Mouse (Mus musculus) heart, adult 2 months (tissue): ENCODE measurements at regions not wholly inside any gene's neighbourhood (a gene's known extent, or its start where the extent isn't known, plus 50 kb on each side); places are given as distances from the start of the nearest gene placed in this dataset.

ENCODE experiments used
- CTCF ChIP-seq: fragments of 200-600 bp; IDR thresholded peaks from 2 replicates; pipeline ENCODE4 v1.8.1; 2022; ENCODE audit warnings: antibody characterized with exemption, mild to moderate bottlenecking, moderate library complexity
- POLR2A ChIP-seq: fragments of 200-500 bp; IDR thresholded peaks from 2 replicates; pipeline ENCODE4 v1.6.1; 2011; ENCODE audit warnings: mild to moderate bottlenecking, low read depth, low read length, control low read depth; ENCODE audit not compliant: insufficient read depth

- TF ChIP-seq POLR2A (no peak), CTCF (no peak)
Measured at GRCm38 (mm10) chr11:31769804-31770654, 98.3 kb upstream of the Bod1 start.
